Mouse (Mus musculus) CD4-positive, CD25-positive, alpha-beta regulatory T cell, adult 2 months (primary cell): ENCODE results near the gene Adgrv1.

Source experiments
- DNase-seq: peaks from one replicate; pipeline ENCODE4 v3.0.0-alpha.2; 2012; ENCODE audit warnings: low read depth, low spot score

Gene Adgrv1

GRCm38 (mm10) chr13:81610349-81610748 lies 22.6 kb downstream of the Adgrv1 start:
- no peak for DNase-seq

GRCm38 (mm10) chr13:81606991-81607390 lies 26.0 kb downstream of the Adgrv1 start:
- DNase-seq: no peak

- no peak for DNase-seq
Observed at GRCm38 (mm10) chr13:81596910-81597607, 35.9 kb downstream of the Adgrv1 start.

GRCm38 (mm10) chr13:81578692-81579091 lies 54.3 kb downstream of the Adgrv1 start:
- DNase-seq: no peak

- DNase-seq: no peak
Observed at GRCm38 (mm10) chr13:81570241-81570821, 62.6 kb downstream of the Adgrv1 start.

- DNase-seq: no peak
Observed at GRCm38 (mm10) chr13:81550024-81550423, 82.9 kb downstream of the Adgrv1 start.

GRCm38 (mm10) chr13:81534916-81535315 lies 98.0 kb downstream of the Adgrv1 start:
- no peak for DNase-seq

GRCm38 (mm10) chr13:81526687-81527086 lies 106.3 kb downstream of the Adgrv1 start:
- no peak for DNase-seq

GRCm38 (mm10) chr13:81510142-81510541 lies 122.8 kb downstream of the Adgrv1 start:
- no peak for DNase-seq

GRCm38 (mm10) chr13:81497035-81497434 lies 135.9 kb downstream of the Adgrv1 start:
- no peak for DNase-seq

GRCm38 (mm10) chr13:81491971-81492370 lies 141.0 kb downstream of the Adgrv1 start:
- DNase-seq: no peak

- no peak for DNase-seq
Observed at GRCm38 (mm10) chr13:81486980-81487379, 146.0 kb downstream of the Adgrv1 start.

GRCm38 (mm10) chr13:81473750-81474149 lies 159.2 kb downstream of the Adgrv1 start:
- no peak for DNase-seq

GRCm38 (mm10) chr13:81466661-81467060 lies 166.3 kb downstream of the Adgrv1 start:
- DNase-seq: no peak

GRCm38 (mm10) chr13:81465794-81466193 lies 167.2 kb downstream of the Adgrv1 start:
- no peak for DNase-seq

- no peak for DNase-seq
Observed at GRCm38 (mm10) chr13:81449630-81450029, 183.3 kb downstream of the Adgrv1 start.

GRCm38 (mm10) chr13:81449198-81449597 lies 183.8 kb downstream of the Adgrv1 start:
- DNase-seq: no peak

- DNase-seq: no peak
Observed at GRCm38 (mm10) chr13:81441412-81441811, 191.5 kb downstream of the Adgrv1 start.

GRCm38 (mm10) chr13:81439390-81440025 lies 193.4 kb downstream of the Adgrv1 start:
- peak; percentile 71 for DNase-seq

- no peak for DNase-seq
Observed at GRCm38 (mm10) chr13:81437088-81437487, 195.9 kb downstream of the Adgrv1 start.

- DNase-seq: peak; percentile 57
Observed at GRCm38 (mm10) chr13:81426896-81427755, 205.8 kb downstream of the Adgrv1 start.

- no peak for DNase-seq
Observed at GRCm38 (mm10) chr13:81425111-81425510, 207.8 kb downstream of the Adgrv1 start.
